Mouse (Mus musculus) urinary bladder, adult 2 months (tissue): ENCODE measurements around the gene Spock2. TPM values are rescaled to one million over a fixed set of nuclear protein-coding genes. Genes with fewer than 3 reads are reported as not detected.
A peak's percentile ranks its signal among the peaks of the same experiment; 100 is the strongest.

Experiments
- DNase-seq: peaks from one replicate; pipeline ENCODE4 v3.0.0; 2022; ENCODE audit warnings: low spot score
- polyA plus RNA-seq: library from polyadenylated mRNA; depleted of rRNA; stranded (reverse); fragments of >200 nt; gene quantifications from 2 replicates; pipeline ENCODE4 v1.2.3, GENCODE M21; 2012; rRNA removed

Spock2 gene
- polyA plus RNA-seq = 14.4 and 20.9 TPM in 2 replicates

DNA sequence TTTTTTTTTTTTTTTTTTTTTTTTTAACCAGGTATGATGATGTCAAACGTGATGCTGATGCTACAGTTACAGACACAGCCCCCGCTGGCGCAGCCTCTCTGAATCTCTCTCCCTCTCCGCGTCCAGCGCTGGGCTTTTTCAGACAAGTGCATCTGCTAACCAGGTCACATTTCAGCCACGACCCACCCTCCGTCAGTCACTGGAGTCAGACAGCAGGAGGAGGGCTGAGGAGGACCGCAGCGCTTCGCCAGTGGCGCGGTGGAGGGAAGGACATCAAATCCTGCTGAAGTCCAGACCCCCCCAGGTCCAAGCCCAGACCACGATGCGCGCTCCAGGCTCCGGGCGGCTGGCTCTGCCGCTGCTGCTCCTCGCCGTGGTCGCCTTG lies at the start of gene Spock2:
TSS of gene Spock2 (plus strand) at position 74 of the 385 bp plus-strand sequence.
- DNase-seq = no peak

DNA sequence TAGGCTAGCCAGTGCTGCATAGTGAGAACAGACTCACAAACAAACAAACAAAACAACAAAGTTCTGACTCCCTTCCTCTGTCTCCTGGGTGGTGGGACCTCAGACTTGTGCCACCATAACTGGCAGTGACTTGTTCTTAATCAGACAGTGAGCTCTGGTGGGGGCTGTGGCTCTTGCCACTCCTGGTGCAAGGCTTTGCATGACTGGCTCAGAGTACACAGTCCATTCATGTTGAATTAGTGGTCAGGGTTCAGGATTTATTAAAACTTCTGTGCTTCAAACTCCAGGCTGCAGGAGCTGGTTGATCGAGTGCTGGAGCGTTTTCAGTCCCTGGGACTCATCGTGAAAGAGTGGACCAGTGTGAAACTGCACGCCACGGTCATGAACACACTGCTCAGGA lies 43.8 kb upstream of the Spock2 start:
- DNase-seq = no peak

DNA sequence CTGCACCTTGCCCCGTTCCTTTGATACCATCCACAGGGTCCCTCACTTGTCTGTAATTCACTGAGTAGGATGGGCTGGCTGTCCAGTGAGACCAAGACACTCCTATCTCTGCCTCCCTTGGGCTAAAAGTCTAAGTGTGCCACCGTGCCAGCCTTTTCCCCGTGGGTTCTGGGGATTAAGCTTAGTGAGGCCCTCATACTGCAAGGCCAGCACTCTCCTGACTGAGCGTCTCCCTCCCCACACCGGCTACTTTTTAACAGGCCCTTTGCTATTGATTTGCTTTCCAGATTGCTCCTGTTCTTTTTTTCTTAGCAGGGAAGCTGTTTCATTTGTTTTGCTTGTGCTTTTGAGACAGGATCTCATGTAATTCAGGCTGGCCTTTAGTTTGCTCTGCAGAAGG lies 43.1 kb upstream of the Spock2 start:
- no peak for DNase-seq

DNA sequence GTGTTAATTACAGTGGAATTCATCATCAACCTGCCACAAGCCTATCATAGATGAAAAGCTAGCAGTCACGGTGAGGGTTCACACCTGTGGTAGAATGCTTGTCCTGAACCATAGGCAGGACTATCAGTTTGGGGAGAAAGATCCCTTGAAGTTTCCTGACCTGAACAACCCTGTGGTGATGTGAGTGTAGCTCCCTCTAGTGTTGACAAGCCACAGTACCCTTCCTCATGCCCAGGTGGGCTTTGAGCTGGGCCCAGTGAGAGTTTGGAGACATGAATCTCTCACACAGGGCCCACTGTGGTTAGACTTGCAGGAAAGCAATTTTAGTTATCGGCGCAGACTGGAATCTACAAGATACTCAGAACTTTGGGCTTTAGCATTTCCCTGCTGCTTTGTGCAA lies 39.5 kb upstream of the Spock2 start:
- DNase-seq = no peak

DNA sequence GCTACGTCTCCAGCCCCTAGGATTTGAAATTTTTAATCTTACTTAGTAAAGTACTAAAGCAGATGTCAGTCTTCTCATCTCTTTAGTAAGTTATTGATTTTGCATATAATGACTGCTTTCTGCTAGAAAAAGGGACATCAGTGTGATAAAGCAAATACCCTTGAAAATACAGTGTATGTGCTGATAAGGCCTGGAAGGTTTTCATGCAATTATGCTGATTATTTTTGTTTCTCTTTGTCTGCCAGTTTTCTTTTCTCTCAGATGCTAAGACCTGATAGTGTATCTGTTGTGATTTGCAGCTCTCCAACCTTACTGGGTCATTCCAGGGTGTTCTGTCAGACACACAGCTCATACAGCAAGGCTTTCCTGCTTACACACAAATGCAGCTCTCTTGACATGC lies 30.9 kb upstream of the Spock2 start:
- no peak for DNase-seq

DNA sequence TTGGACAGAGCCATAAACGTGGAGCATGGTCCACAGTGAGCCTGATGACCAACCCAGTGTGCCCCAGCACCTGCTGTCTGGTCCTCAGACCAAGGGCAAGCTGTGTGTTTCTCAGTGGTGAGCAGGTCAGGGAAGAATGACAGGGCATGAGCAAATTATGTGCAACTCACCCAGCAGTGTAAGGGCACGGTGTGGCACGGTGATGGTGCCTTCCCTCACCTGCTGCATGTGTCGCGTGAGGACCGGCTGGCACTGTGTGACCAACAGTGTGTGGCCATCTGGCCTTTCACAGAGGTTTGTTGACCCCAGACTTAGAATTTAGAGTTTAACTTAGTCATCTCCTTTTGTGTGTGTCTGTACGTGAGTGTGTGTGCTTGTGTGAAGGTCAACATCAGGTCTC lies 28.8 kb upstream of the Spock2 start:
- DNase-seq = no peak

DNA sequence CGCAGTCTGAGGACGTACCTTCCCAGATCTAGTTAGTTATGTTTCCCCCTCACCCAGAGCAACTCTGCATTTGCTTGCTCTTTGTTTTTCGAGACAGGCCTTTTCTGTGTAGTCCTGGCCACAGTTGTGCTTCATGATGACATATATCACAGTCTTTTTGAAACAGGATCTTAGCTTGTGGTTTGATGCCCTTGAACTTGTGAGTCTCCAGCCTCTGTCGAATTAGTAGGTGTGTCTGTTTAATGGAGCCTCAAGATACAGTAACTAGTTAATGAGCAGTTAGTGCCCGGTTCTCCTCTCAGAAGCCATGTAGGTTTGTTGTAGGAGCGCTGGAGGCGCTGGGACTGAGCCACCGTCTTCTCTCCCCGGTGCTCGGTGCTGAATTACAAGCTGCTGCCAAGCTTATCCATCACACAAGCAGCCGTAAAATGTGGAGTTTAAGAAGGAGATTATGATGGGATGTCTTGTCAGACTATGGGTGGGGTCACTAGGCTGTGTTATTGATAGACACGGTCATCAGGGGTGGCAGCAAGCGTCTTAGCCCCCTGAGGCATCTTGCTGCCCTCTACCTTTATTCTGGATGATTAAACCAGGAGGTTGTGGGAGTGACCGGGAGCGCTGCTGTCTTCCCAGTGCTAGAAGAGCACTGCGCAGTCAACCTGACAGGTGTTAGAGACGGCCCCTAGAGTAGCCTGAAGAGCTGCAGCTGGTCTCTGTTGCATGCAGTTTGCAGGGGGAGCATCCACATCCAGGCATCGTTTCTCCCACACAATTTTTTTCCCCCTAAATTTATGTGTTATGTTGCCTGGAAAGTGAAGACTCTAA lies 28.1 kb upstream of the Spock2 start:
- DNase-seq = no peak

DNA sequence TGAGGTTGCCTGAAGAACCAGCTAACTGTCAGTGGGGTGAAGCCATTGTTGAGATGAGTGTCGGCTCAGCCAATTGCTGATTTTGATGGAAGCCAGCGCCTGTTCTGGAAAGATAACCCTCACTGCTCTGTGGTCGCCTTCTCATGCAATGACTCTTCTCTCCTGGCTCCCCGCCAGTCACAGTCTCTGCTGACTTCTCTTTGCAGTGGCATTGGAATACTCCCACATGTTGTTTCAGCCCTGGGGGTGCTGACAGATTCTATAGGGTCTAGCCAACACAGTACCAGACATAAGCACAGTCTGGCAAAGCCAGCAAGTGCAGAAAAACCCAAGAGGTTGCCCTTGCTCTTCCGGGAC lies 27.5 kb upstream of the Spock2 start:
- no peak for DNase-seq

DNA sequence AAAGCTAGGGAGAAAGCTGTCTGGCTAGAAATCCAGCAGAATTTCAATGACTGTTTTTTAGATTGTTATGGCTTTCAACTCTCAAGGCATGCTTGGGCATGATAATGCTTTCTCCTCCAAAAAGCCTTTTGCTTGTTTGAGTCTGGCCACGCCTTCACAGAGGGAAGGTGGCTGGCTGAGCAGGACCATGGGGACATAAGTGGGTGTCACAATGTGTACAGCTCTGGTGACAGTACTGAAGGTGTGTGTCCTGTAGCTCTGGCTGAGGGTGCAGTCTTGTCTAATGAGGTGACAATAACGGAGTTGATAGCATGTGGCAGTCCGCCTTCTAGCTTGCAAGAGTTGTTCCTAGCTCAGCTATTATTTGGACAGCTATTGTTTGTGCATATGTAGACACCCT lies 25.8 kb upstream of the Spock2 start:
- no peak for DNase-seq

DNA sequence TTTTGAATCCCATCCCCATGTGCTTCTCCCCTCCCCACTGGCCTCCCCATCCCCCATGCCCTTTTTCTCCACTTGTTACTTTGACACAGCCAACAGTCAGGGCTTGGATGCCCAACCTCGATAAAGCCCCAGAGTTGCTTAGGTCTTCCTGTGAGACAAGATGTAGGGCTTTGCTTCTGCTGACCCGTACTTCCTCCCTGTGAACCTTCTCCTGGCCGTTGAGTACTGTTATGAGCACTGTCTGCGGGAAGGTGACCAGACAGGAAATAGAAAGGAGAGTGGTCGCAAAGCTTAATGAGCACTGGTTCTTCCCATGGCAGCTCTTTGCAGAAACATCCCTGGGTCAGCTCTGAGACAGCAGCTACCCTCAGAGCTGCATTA lies 25.4 kb upstream of the Spock2 start:
- DNase-seq = no peak

DNA sequence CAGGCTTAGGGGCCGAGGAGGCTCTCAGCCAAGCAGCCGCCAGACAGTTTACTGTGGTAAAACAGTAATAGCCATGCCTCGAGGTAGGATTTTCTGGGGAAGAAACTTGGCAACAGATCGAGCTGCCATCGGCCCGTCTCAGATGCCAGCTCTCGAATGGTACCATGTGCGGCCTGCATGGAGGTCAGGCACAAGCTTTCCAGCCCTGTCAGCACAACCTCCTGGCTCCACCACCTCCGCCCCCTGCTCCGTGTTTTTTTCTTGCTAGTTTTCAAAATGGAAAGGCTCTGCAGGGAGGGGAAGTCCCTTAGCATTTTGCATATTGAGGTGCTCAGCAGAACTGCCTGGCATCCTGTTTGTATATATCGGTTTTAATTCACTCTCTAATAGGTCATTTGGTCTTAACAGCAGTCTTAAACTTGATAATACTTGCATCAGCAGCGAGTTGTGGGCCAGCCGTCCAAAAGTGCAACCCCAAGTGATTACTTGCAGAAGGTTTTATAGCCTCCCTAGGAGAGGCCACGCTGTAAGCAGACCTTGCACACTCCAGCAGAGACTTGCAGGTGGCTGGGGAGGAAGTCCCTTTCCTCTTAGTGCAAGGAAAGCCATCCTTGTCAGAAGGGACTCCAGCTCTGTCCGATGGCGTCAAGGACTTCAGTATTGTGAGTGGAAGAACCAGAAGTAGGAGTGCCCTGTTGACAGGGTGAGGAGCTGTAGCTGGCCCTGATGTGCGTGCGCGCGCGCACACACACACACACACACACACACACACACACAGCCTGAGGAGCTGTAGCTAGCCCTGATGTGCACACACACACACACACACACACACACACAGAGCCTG lies 24.8 kb upstream of the Spock2 start:
- DNase-seq = no peak

DNA sequence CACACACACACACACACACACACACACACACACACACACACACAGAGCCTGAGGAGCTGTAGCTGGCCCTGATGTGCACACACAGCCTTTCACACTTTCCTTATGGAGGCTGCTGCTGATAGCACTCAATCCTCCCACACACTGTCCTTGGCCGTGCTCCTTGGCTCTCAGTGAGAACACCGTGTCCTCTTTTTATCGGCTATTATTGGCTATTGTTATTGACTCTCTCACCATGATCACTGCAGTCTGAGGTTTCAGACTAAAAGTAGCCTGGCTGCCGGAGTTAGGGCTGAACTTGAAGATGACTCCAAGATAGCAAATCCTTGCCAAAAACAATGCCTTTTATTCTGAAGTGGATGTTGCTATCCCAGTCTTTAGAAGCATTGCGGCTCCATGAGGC lies 24.1 kb upstream of the Spock2 start:
- no peak for DNase-seq

DNA sequence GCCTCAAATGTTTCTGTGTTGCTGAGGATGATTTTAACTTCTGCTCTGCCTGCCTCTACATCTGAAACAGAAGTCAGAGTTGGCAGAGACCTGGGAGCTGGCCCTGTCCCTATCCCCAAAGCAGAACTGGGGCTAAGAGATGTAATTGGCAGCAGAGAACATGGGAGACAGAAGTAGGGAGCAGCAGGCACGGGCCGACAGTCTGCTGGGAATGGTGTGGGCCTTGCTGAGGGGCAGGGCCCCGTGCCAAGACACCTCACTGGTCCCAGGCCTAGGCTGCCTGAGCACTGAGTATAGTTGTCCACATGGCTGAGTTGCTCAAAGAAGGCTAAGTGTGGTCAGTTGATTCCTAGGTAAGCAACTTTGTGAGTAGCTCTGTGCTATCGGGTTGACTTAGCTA lies 22.0 kb upstream of the Spock2 start:
- no peak for DNase-seq

DNA sequence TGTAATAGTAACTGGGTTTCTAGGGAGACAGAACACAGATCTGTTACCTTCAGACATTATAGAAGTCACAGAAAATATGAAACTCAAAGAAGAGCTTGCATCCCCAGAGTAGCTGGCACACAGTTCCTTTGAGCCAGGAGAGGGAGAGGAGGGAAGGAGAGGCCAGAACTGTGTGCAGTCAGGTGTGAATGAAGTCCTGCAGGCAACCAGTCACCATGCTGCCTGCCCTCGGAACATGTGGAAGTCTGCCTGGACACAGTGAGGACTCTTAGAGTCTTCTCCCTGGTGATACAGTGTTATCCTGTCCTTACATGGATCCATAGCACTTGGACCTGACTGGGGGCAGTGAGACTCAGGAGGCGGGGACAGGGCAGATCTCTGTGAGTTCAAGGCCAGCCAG lies 13.7 kb upstream of the Spock2 start:
- no peak for DNase-seq

DNA sequence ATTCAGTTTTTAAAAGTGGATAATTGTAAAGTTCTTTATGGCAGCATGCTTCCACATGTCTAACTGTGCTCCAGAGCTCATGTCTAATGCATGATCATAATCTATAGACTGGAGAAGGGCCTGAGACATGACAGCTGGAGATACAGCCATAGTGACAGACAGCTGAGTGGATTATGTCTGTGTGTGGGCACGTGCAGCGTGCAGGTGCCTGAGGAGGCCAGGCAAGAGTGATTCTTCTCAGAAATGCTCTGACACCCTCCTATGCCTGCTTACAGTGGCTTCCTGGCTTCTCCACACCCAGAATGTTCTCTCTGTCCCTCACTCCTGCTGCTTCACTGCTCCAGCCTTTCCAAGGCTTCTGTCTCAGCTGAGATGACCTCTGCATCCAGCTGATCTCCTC lies 12.3 kb upstream of the Spock2 start:
- DNase-seq = no peak

DNA sequence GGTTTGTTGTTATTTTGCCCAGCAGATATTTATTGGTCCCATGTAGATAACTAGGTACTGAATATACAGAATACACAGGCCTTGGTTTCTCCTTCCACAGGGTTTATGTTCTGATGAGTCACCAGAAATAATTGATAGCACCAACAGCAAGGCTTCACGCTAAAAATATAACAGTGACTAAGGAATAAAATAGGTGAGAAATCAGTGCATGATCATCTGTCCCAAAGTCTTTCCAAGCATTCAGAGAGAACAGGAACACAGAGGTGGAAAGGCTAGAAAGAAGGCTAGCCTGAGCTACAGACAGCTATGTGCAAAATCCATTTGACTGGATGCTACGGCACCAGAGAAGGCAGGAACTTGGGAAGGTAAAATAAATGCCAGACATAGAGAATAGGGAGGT lies 10.5 kb upstream of the Spock2 start:
- DNase-seq = no peak

DNA sequence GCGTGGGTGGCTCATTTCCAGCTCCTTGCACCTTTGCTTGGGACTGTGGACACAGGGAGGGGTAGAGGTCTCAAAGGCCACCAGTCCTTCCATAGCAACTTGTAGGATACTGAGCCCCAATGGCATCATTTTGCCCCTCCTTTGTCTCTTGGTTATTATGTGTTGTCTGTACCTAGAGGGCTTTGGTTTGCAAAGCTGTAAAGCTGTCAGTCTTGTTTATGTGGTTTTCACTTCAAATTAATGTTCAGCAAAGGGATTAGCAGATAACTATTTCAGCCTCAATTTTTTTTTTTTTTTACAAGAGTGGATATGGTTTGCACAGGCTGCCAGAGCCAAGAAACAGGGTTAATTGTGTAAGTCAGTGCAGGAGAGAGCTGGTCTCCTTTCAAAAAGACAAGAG lies 9.7 kb upstream of the Spock2 start:
- no peak for DNase-seq

DNA sequence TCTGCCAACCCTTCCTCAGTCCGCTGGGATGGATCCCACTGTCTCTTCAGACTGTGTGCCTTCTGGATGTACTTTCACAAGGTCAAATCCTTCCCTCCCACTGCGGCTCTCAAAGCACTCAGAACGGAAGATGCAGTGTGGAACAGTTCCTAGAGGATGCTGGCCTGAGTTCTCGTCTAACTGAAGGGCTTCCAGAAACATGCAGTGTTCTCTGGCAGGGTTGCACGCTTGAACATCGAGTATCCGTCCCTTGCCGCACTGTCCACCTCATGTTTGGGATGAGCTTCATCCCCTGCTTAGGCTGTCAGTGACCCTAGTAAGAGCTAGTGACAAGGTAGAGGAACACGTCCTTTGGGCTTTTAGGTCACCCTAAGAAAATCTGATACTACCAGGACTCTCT lies 8.9 kb upstream of the Spock2 start:
- DNase-seq = no peak

DNA sequence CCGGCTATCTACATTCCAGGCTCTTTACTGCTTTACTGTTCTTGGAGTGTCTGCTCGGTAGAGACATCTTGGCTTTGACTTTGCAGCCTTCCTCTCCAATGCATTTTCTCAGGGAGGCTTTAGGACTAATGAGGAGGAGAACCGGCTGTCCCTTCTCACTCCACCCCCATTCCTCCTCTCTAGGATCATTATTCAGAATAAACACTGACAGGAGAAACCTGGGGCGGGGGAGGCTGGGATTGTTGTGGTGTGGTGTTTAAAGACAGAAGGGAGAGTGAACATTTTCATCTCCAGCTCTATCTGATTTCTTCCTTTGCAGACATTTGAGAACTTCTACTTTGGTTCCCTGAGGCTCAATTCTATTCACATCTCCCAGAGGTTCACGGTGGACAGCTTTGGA lies 8.2 kb upstream of the Spock2 start:
- DNase-seq = no peak

DNA sequence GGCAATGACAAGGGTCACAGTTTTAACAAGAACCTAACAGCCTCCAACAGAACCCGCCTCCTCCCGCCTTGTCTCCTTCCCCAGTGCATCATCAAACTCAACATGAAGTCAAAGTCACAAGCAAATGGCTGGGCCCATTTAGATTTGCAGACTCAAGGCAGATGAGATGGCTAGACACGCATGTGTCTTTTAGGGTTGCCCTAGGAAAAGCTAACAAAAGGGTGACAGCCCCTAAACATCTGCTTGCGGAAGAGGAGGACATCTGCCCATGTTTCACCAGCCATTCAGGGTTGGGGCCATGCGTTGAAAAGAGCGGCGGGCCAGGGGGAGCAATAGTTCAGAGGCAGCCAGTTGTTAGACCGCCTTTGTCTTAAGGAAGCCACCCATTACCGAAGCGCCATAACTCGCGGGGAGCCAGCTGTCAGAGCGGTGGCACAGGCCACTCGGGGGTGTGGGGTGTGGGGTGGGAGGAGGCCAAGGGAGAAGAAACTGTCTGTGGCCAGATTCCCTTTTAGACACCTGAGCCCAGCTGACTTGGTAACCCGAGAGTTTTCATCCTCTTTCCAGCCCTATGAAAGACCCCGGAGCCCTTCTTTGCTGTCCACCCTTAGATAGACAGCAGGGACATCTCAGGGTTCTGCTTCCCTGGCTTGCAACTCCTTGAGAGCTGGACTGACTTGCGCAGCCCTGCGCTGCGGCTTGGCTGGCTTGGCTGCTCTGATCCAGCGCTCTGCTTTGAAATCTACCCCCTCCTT lies 451 bp upstream of the Spock2 start:
- no peak for DNase-seq

DNA sequence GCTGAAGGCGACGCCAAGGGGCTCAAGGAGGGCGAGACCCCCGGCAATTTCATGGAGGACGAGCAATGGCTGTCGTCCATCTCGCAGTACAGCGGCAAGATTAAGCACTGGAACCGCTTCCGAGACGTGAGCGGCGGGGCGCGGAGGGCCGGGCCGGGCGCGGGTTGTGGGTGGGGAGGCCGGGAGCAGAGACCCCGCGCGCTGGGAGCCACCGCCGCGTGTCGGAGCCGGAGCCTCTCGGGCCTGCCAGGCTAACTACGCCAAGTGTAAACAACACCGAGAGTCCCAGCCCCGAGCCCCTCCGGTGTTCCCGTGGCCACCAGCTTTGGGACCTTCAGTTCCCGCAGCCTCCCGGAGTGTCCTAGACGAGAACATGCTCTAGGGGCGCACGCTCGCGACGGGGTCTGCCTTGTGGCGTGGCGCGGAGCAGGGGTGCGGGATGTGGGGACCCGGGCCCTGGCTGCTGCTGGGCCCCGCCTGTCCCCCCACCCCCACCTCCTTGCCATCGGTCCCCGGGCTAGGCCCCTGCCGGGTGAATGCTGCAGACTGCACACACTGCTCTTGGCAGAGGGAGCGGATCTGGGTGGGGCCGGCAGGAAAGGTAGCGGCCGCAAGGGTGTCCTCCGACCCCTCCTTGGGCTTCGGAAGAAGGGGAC lies 640 bp downstream of the Spock2 start:
- DNase-seq = peak; percentile 35

DNA sequence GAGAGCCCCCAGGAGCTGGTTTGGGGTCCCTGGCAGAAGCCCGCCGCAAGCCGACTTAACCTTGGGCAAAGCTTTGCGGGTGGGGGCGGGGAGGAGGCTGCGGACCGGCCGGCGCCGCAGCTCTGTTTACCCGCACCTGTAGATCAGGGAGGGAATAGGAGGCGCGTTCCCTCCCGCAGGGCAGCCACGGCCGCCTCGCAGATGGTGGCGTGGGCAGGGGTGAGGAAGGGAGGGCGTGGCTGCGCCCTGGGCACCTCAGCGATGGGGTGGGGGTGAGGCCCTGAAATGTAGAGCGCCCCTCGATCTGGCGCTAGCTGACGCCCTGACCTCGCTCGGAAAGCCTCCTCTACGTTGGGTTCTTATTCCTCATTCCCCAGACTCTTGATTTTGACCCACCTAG lies 1.4 kb downstream of the Spock2 start:
- no peak for DNase-seq
